Mouse (Mus musculus): ENCODE results near the gene Mdga1. TPM values are rescaled to one million over a fixed set of nuclear protein-coding genes. Genes with fewer than 3 reads are reported as not detected.

The Mdga1 gene
- polyA plus RNA-seq, 1 experiment: 2.2 TPM

GRCm38 (mm10) chr17:29882885-29883284 lies 87.0 kb downstream of the Mdga1 start:
- TF ChIP-seq CTCF (IDR thresholded peaks at IDR 0.05; ENCODE audit: low read depth, low read length): peak; percentile 88
- TF ChIP-seq POLR2A (IDR thresholded peaks at IDR 0.05; ENCODE audit: borderline replicate concordance, low read depth, low read length): no peak
- Histone ChIP-seq H3K4me3 (ENCODE audit: insufficient read depth, low read length) (no peak overlapping the region), H3K27ac (ENCODE audit: insufficient read depth, low read depth, low read length) (no peak overlapping the region)

GRCm38 (mm10) chr17:29880251-29880650 lies 89.6 kb downstream of the Mdga1 start:
- H3K4me3 ChIP-seq (ENCODE audit: insufficient read depth, low read length): no peak overlapping the region
- no peaks in the 10 kb centered on the region for H3K4me1 ChIP-seq (ENCODE audit: control insufficient read depth, insufficient read depth, low read length)
- TF ChIP-seq POLR2A (IDR thresholded peaks at IDR 0.05; ENCODE audit: borderline replicate concordance, low read depth, low read length): no peak
- no peak for TF ChIP-seq CTCF (IDR thresholded peaks at IDR 0.05; ENCODE audit: low read depth, low read length)
- H3K27ac ChIP-seq (ENCODE audit: insufficient read depth, low read depth, low read length): no peak overlapping the region

More at GRCm38 (mm10) chr17:29882885-29883284, 87.0 kb downstream of the Mdga1 start:
- H3K4me1 ChIP-seq (ENCODE audit: control insufficient read depth, insufficient read depth, low read length): no peaks in the 10 kb centered on the region

- no peaks in the 10 kb centered on the region for H3K4me1 ChIP-seq (ENCODE audit: control insufficient read depth, insufficient read depth, low read length)
- TF ChIP-seq CTCF (IDR thresholded peaks at IDR 0.05; ENCODE audit: low read depth, low read length) (no peak), POLR2A (IDR thresholded peaks at IDR 0.05; ENCODE audit: borderline replicate concordance, low read depth, low read length) (no peak)
Measured at GRCm38 (mm10) chr17:29878990-29879389, 90.9 kb downstream of the Mdga1 start.

GRCm38 (mm10) chr17:29874082-29874679 lies 95.7 kb downstream of the Mdga1 start:
- Histone ChIP-seq H3K4me3 (ENCODE audit: insufficient read depth, low read length) (no peak overlapping the region), H3K4me1 (ENCODE audit: control insufficient read depth, insufficient read depth, low read length) (no peaks in the 10 kb centered on the region), H3K27ac (ENCODE audit: insufficient read depth, low read depth, low read length) (no peak overlapping the region)
- TF ChIP-seq CTCF (IDR thresholded peaks at IDR 0.05; ENCODE audit: low read depth, low read length) (no peak), POLR2A (IDR thresholded peaks at IDR 0.05; ENCODE audit: borderline replicate concordance, low read depth, low read length) (no peak)

More at GRCm38 (mm10) chr17:29878990-29879389, 90.9 kb downstream of the Mdga1 start:
- Histone ChIP-seq H3K27ac (ENCODE audit: insufficient read depth, low read depth, low read length) (no peak overlapping the region), H3K4me3 (ENCODE audit: insufficient read depth, low read length) (no peak overlapping the region)

- Histone ChIP-seq H3K4me3 (ENCODE audit: insufficient read depth, low read length) (no peak overlapping the region), H3K4me1 (ENCODE audit: control insufficient read depth, insufficient read depth, low read length) (no peaks in the 10 kb centered on the region), H3K27ac (ENCODE audit: insufficient read depth, low read depth, low read length) (no peak overlapping the region)
- TF ChIP-seq CTCF (IDR thresholded peaks at IDR 0.05; ENCODE audit: low read depth, low read length) (no peak), POLR2A (IDR thresholded peaks at IDR 0.05; ENCODE audit: borderline replicate concordance, low read depth, low read length) (no peak)
Measured at GRCm38 (mm10) chr17:29873580-29874015, 96.3 kb downstream of the Mdga1 start.

- H3K4me1 ChIP-seq (ENCODE audit: control insufficient read depth, insufficient read depth, low read length): no peaks in the 10 kb centered on the region
- TF ChIP-seq POLR2A (IDR thresholded peaks at IDR 0.05; ENCODE audit: borderline replicate concordance, low read depth, low read length) (no peak), CTCF (IDR thresholded peaks at IDR 0.05; ENCODE audit: low read depth, low read length) (no peak)
- H3K4me3 ChIP-seq (ENCODE audit: insufficient read depth, low read length): no peak overlapping the region
- H3K27ac ChIP-seq (ENCODE audit: insufficient read depth, low read depth, low read length): no peak overlapping the region
Measured at GRCm38 (mm10) chr17:29870316-29870715, 99.6 kb downstream of the Mdga1 start.

- Histone ChIP-seq H3K27ac (ENCODE audit: insufficient read depth, low read depth, low read length) (no peak overlapping the region), H3K4me1 (ENCODE audit: control insufficient read depth, insufficient read depth, low read length) (no peaks in the 10 kb centered on the region), H3K4me3 (ENCODE audit: insufficient read depth, low read length) (no peak overlapping the region)
- TF ChIP-seq CTCF (IDR thresholded peaks at IDR 0.05; ENCODE audit: low read depth, low read length) (no peak), POLR2A (IDR thresholded peaks at IDR 0.05; ENCODE audit: borderline replicate concordance, low read depth, low read length) (no peak)
Measured at GRCm38 (mm10) chr17:29865914-29866313, 104.0 kb downstream of the Mdga1 start.

- Histone ChIP-seq H3K27ac (ENCODE audit: insufficient read depth, low read depth, low read length) (no peak overlapping the region), H3K4me1 (ENCODE audit: control insufficient read depth, insufficient read depth, low read length) (no peaks in the 10 kb centered on the region), H3K4me3 (ENCODE audit: insufficient read depth, low read length) (no peak overlapping the region)
- TF ChIP-seq POLR2A (IDR thresholded peaks at IDR 0.05; ENCODE audit: borderline replicate concordance, low read depth, low read length) (no peak), CTCF (IDR thresholded peaks at IDR 0.05; ENCODE audit: low read depth, low read length) (peak; percentile 34)
Measured at GRCm38 (mm10) chr17:29864440-29864839, 105.4 kb downstream of the Mdga1 start.

- no peak overlapping the region for H3K27ac ChIP-seq (ENCODE audit: insufficient read depth, low read depth, low read length)
- no peak overlapping the region for H3K4me3 ChIP-seq (ENCODE audit: insufficient read depth, low read length)
- no peaks in the 10 kb centered on the region for H3K4me1 ChIP-seq (ENCODE audit: control insufficient read depth, insufficient read depth, low read length)
- TF ChIP-seq POLR2A (IDR thresholded peaks at IDR 0.05; ENCODE audit: borderline replicate concordance, low read depth, low read length) (no peak), CTCF (IDR thresholded peaks at IDR 0.05; ENCODE audit: low read depth, low read length) (no peak)
Measured at GRCm38 (mm10) chr17:29859788-29860283, 110.1 kb downstream of the Mdga1 start.

- TF ChIP-seq CTCF (IDR thresholded peaks at IDR 0.05; ENCODE audit: low read depth, low read length) (no peak), POLR2A (IDR thresholded peaks at IDR 0.05; ENCODE audit: borderline replicate concordance, low read depth, low read length) (no peak)
- Histone ChIP-seq H3K4me3 (ENCODE audit: insufficient read depth, low read length) (no peak overlapping the region), H3K4me1 (ENCODE audit: control insufficient read depth, insufficient read depth, low read length) (no peaks in the 10 kb centered on the region), H3K27ac (ENCODE audit: insufficient read depth, low read depth, low read length) (no peak overlapping the region)
Measured at GRCm38 (mm10) chr17:29858764-29859163, 111.1 kb downstream of the Mdga1 start.
